Mouse (Mus musculus) kidney, postnatal 0 days (tissue): ENCODE measurements around the gene Tex22. TPM values are rescaled to one million over a fixed set of nuclear protein-coding genes. Genes with fewer than 3 reads are reported as not detected.

Experiments used
- ATAC-seq: fragments of 200-750 bp; cut with Nextera tagmentation; replicated peaks from 2 replicates; pipeline ENCODE4 v1.8.0; 2017; ENCODE audit warnings: low read depth, moderate number of reproducible peaks, moderate TSS enrichment, moderate library complexity; ENCODE audit not compliant: low FRiP score
- DNase-seq: peaks from one replicate; pipeline ENCODE4 v3.0.0-alpha.2; 2016; ENCODE audit warnings: low spot score
- H3K27ac ChIP-seq: fragments of 300-500 bp; sonication (generic); 2 replicates; pipeline ENCODE4 v1.5.1; 2014; ENCODE audit warnings: mild to moderate bottlenecking
- H3K27me3 ChIP-seq: fragments of 300-500 bp; sonication (generic); 2 replicates; pipeline ENCODE4 v1.6.1; 2014; ENCODE audit warnings: low read length, mixed read lengths; ENCODE audit not compliant: insufficient read depth
- H3K36me3 ChIP-seq: fragments of 300-500 bp; sonication (generic); 2 replicates; pipeline ENCODE4 v1.6.1; 2014; ENCODE audit warnings: low read length, mixed read lengths; ENCODE audit not compliant: insufficient read depth
- H3K4me1 ChIP-seq: fragments of 300-500 bp; sonication (generic); replicated peaks from 2 replicates; pipeline ENCODE4 v1.6.1; 2014; ENCODE audit warnings: antibody characterized with exemption, low read length, mixed read lengths; ENCODE audit not compliant: insufficient read depth
- H3K4me2 ChIP-seq: fragments of 300-500 bp; sonication (generic); 2 replicates; pipeline ENCODE4 v1.6.1; 2014; ENCODE audit warnings: mild to moderate bottlenecking, low read length, moderate library complexity, mixed read lengths
- H3K4me3 ChIP-seq: fragments of 300-500 bp; sonication (generic); replicated peaks from 2 replicates; pipeline ENCODE4 v1.5.1; 2014; ENCODE audit warnings: low read depth, low read length
- H3K9ac ChIP-seq: fragments of 300-500 bp; sonication (generic); 2 replicates; pipeline ENCODE4 v1.6.1; 2014; ENCODE audit warnings: low read depth, low read length
- H3K9me3 ChIP-seq: fragments of 300-500 bp; sonication (generic); replicated peaks from 2 replicates; pipeline ENCODE4 v1.6.1; 2016; ENCODE audit warnings: low read length, inconsistent platforms, mixed read lengths
- CTCF ChIP-seq: IDR thresholded peaks from 2 replicates; pipeline ENCODE4 v1.5.1; 2016; ENCODE audit warnings: antibody characterized with exemption, low read depth, mild to moderate bottlenecking, moderate library complexity
- WGBS: fragments of 180-500 bp; shearing (Covaris S2); extraction: QIAGEN DNeasy Blood & Tissue Kit; methylation state at CpG from one replicate; pipeline ENCODE4 v1.1.7; 2014; 5-methylcytosine and 5-hydroxymethylcytosine counted together
- polyA plus RNA-seq: library from polyadenylated mRNA; unstranded; fragments of >200 nt; fragmentation: Nextera tagmentation; extraction: Ambion mirVana; gene quantifications from 2 replicates; pipeline ENCODE4 v1.2.1, GENCODE M21; 2015

Tex22 gene
- polyA plus RNA-seq, 1 experiment from 2014 or later: not detected

GRCm38 (mm10) chr12:113041481-113042439, 32.5 kb upstream of the Tex22 start:
- Histone ChIP-seq H3K36me3 (peaks cover 5% of the 10 kb centered on the region; the same call in 1 of the 2 replicates), H3K4me3 (no peak overlapping the region), H3K9ac (no peak overlapping the region), H3K27ac (no peak overlapping the region), H3K9me3 (no peaks in the 10 kb centered on the region), H3K4me1 (no peaks in the 10 kb centered on the region), H3K4me2 (no peak overlapping the region), H3K27me3 (no peaks in the 10 kb centered on the region)
- 64% methylated on average over 15 of the region's 15 CpGs for WGBS
- no peak for TF ChIP-seq CTCF
- no peak for ATAC-seq
- DNase-seq: peak; percentile 41

GRCm38 (mm10) chr12:113042543-113042942, 31.8 kb upstream of the Tex22 start:
- no peak overlapping the region for H3K9ac ChIP-seq
- TF ChIP-seq CTCF: no peak
- DNase-seq: no peak
- H3K4me1 ChIP-seq: no peaks in the 10 kb centered on the region
- no peak for ATAC-seq
- peaks cover 6% of the 10 kb centered on the region; the same call in 1 of the 2 replicates for H3K36me3 ChIP-seq
- no peak overlapping the region for H3K4me2 ChIP-seq
- H3K4me3 ChIP-seq: no peak overlapping the region
- H3K9me3 ChIP-seq: no peaks in the 10 kb centered on the region
- 91% methylated on average over 2 of the region's 2 CpGs for WGBS
- no peak overlapping the region for H3K27ac ChIP-seq
- no peaks in the 10 kb centered on the region for H3K27me3 ChIP-seq

- Histone ChIP-seq H3K27ac (no peak overlapping the region), H3K4me2 (no peak overlapping the region), H3K9me3 (no peaks in the 10 kb centered on the region), H3K4me3 (no peak overlapping the region), H3K36me3 (peaks cover 21% of the 10 kb centered on the region), H3K4me1 (no peaks in the 10 kb centered on the region), H3K9ac (no peak overlapping the region), H3K27me3 (no peaks in the 10 kb centered on the region)
- ATAC-seq (0 out of 2 replicates have a peak, but pooled peaks have one; percentile 34), DNase-seq (no peak)
- TF ChIP-seq CTCF: peak; percentile 71
- 80% methylated on average over 3 of the region's 3 CpGs for WGBS
These were observed 29.2 kb upstream of the Tex22 start for GRCm38 (mm10) chr12:113044916-113045677.

GRCm38 (mm10) chr12:113046861-113047260, 27.4 kb upstream of the Tex22 start:
- Histone ChIP-seq H3K4me2 (no peak overlapping the region), H3K9ac (no peak overlapping the region), H3K9me3 (no peaks in the 10 kb centered on the region), H3K27ac (no peak overlapping the region), H3K4me1 (peaks cover 4% of the 10 kb centered on the region; the same call in 1 of the 2 replicates), H3K27me3 (no peaks in the 10 kb centered on the region), H3K4me3 (no peak overlapping the region), H3K36me3 (peaks cover 32% of the 10 kb centered on the region)
- 85% methylated on average over 15 of the region's 15 CpGs for WGBS
- no peak for ATAC-seq
- no peak for TF ChIP-seq CTCF
- DNase-seq: no peak

- Histone ChIP-seq H3K9me3 (no peaks in the 10 kb centered on the region), H3K27ac (no peak overlapping the region), H3K4me1 (peaks cover 5% of the 10 kb centered on the region; the same call in 1 of the 2 replicates), H3K4me3 (no peak overlapping the region), H3K4me2 (no peak overlapping the region), H3K9ac (no peak overlapping the region), H3K27me3 (no peaks in the 10 kb centered on the region), H3K36me3 (peaks cover 37% of the 10 kb centered on the region)
- WGBS: 86% methylated on average over 5 of the region's 5 CpGs
- ATAC-seq (no peak), DNase-seq (no peak)
- TF ChIP-seq CTCF: no peak
These were observed 26.2 kb upstream of the Tex22 start for GRCm38 (mm10) chr12:113048103-113048502.

GRCm38 (mm10) chr12:113049836-113050235, 24.5 kb upstream of the Tex22 start:
- Histone ChIP-seq H3K9me3 (no peaks in the 10 kb centered on the region), H3K4me1 (peaks cover 5% of the 10 kb centered on the region; the same call in 1 of the 2 replicates), H3K27me3 (no peaks in the 10 kb centered on the region), H3K9ac (no peak overlapping the region), H3K27ac (no peak overlapping the region), H3K4me3 (no peak overlapping the region), H3K4me2 (no peak overlapping the region), H3K36me3 (peaks cover 41% of the 10 kb centered on the region)
- ATAC-seq: no peak
- no peak for DNase-seq
- 84% methylated on average over 9 of the region's 9 CpGs for WGBS
- TF ChIP-seq CTCF: no peak
